Mouse (Mus musculus): ENCODE results near the gene Rps27rt.

DNA sequence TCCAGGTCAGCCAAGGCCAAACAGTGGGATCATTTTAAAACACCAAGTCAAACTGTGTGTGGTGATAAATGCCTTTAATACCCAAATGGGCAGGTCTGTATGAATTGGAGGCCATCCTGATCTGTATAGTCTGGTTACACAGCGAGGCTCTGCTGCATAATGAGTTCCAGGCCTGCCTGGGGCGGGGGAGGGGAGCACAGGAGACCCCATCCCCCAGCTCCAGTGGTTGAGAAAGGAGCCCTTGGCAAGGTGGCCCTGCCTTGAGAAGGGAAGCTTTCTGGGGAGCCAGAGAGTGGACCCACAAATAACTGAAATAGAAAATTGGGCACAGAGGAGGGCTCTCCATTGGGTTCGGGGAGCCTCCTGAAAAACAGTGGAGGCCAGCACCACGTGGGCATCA is 47.2 kb downstream of the Rps27rt start:
- TF ChIP-seq CTCF (IDR thresholded peaks at IDR 0.05; ENCODE audit: borderline replicate concordance, insufficient read depth, low read depth, low read length) (no peak), POLR2A (IDR thresholded peaks at IDR 0.05; ENCODE audit: borderline replicate concordance, insufficient read depth, low read length) (no peak)
